Mouse (Mus musculus): ENCODE results near the gene Yrdc. TPM values are rescaled to one million over a fixed set of nuclear protein-coding genes. Genes with fewer than 3 reads are reported as not detected.

The Yrdc gene
- total and polyA plus RNA-seq, 2 experiments from 2014 or later: 67.3 to 82.2 TPM

DNA sequence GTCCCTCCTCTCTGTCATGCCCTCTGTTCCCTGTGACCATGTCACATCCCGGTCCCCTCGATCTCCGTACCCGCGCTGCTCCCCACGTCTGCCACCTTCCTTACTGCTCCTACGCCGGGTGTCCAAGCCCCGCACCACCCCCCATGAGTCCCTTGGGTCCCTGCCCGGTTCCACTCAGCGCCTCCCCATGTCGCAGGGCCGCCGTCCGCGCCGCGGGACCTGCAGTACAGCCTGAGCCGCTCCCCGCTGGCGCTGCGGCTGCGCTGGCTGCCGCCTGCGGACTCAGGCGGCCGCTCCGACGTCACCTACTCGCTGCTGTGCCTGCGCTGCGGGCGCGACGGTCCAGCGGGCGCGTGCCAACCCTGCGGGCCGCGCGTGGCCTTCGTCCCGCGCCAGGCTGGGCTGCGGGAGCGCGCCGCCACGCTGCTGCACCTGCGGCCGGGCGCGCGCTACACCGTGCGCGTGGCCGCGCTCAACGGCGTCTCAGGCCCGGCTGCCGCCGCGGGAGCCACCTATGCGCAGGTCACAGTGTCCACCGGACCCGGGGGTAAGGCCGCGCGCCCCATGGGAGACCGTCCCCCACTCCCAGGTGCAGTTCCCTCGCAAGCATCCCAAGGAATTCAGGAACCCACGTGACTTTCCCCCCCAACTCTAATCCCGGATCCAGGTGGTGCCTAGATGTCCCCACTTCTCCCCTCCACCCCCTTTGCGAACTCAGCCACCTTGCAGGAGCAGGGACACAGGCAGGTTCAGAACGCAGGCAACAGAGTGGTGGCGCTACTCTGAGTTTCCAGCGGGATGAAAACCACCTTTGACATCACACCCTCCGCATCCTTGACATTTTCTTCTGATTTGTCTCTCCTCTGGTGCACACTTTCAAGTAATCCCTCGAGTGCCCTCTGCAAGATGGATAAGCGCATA is 44.3 kb downstream of the Yrdc start:
- Histone ChIP-seq H3K27me3 (ENCODE audit: insufficient read depth, low read length) (peaks cover 17% of the 10 kb centered on the region; the same call in 1 of the 2 replicates), H3K4me1 (ENCODE audit: insufficient read depth) (no peaks in the 10 kb centered on the region), H3K27ac (ENCODE audit: low read depth, low read length) (0 out of 2 replicates have a peak overlapping the region, but pooled peaks have one; percentile 4), H3K36me3 (ENCODE audit: insufficient read depth) (no peaks in the 10 kb centered on the region), H3K4me2 (ENCODE audit: low read depth) (peak overlapping the region; percentile 80), H3K9ac (peak overlapping the region; percentile 64), H3K4me3 (ENCODE audit: low read depth, low read length) (peak overlapping the region; percentile 55), H3K9me3 (ENCODE audit: low read length) (no peaks in the 10 kb centered on the region)
- ATAC-seq: peak; percentile 79
- peak; percentile 73 for DNase-seq
- WGBS: 3% methylated on average over 83 of the region's 83 CpGs
- peak; percentile 32; the same call in 1 of the 2 replicates for TF ChIP-seq CTCF (IDR thresholded peaks at IDR 0.05; ENCODE audit: low read depth)

DNA sequence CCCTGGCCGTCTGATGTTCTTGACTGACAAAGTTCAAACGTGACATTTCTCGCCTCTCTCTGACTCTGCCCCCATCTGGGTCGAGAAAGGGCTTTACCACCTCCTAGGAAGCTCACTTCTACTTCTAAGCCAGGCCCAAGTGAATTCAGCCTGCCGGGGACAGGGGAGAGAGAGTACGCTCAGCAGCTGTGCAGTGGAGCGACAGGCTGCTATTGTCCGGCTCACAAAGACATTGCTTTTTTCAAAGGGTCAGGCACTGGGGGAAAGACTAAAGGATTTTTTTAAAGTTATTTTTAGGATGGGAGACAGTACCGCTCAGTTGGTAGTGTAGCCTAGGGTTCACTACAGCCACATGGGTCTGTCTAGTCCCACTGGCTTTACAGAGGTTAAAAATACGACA is 47.9 kb downstream of the Yrdc start:
- Histone ChIP-seq H3K4me3 (ENCODE audit: low read depth, low read length) (no peak overlapping the region), H3K9ac (no peak overlapping the region), H3K36me3 (ENCODE audit: insufficient read depth) (no peaks in the 10 kb centered on the region), H3K4me1 (ENCODE audit: insufficient read depth) (no peaks in the 10 kb centered on the region), H3K9me3 (ENCODE audit: low read length) (no peaks in the 10 kb centered on the region), H3K27me3 (ENCODE audit: insufficient read depth, low read length) (peaks cover 11% of the 10 kb centered on the region; the same call in 1 of the 2 replicates), H3K27ac (ENCODE audit: low read depth, low read length) (no peak overlapping the region), H3K4me2 (ENCODE audit: low read depth) (no peak overlapping the region)
- no peak for TF ChIP-seq CTCF (IDR thresholded peaks at IDR 0.05; ENCODE audit: low read depth)
- WGBS: 23% methylated on average over 10 of the region's 10 CpGs
- no peak for ATAC-seq
- no peak for DNase-seq

DNA sequence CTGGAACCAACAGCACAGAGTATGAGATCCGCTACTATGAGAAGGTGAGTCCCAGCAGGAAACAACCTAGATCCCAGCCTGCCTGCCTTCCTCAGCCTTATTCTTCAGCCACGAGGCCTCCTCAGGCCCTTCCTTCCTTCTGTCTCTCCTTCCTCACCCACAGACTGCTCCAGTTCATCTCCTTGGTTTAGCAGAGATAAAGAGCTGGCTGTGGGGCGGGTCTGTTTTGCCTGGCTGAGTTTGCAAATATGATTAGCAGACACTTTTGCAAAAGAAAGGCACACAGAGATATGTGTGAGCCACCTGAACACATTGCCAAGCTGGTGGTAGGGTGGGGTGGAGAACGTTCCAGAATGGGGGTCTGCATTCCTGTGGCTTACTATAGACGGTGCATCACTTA is 49.4 kb downstream of the Yrdc start:
- no peak for ATAC-seq
- H3K36me3 ChIP-seq (ENCODE audit: insufficient read depth): no peaks in the 10 kb centered on the region
- DNase-seq: no peak
- no peaks in the 10 kb centered on the region for H3K9me3 ChIP-seq (ENCODE audit: low read length)
- no peak for TF ChIP-seq CTCF (IDR thresholded peaks at IDR 0.05; ENCODE audit: low read depth)
- no peak overlapping the region for H3K4me3 ChIP-seq (ENCODE audit: low read depth, low read length)
- H3K27me3 ChIP-seq (ENCODE audit: insufficient read depth, low read length): peaks cover 11% of the 10 kb centered on the region; the same call in 1 of the 2 replicates
- H3K27ac ChIP-seq (ENCODE audit: low read depth, low read length): no peak overlapping the region
- 55% methylated on average over 5 of the region's 5 CpGs for WGBS
- H3K9ac ChIP-seq: no peak overlapping the region
- H3K4me1 ChIP-seq (ENCODE audit: insufficient read depth): no peaks in the 10 kb centered on the region
- H3K4me2 ChIP-seq (ENCODE audit: low read depth): no peak overlapping the region

Other genes with a start within 250 kb of the Yrdc start
- gene 3100002H09Rik, start 239.9 kb upstream of the Yrdc start, total RNA-seq (2014; rRNA removed): 0.23 TPM in 1 of 2 replicates, not detected in the other
- 0.18 TPM in 1 of 2 replicates, not detected in the other for gene 3100002H09Rik, start 239.9 kb upstream of the Yrdc start, polyA plus RNA-seq (2015; fragmentation: Nextera tagmentation; extraction: Ambion mirVana)
- gene Pou3f1, start 193.9 kb upstream of the Yrdc start, total RNA-seq (2014; rRNA removed): 19.7 and 30.5 TPM in 2 replicates
- 20.2 and 31.1 TPM in 2 replicates for gene Pou3f1, start 193.9 kb upstream of the Yrdc start, polyA plus RNA-seq (2015; fragmentation: Nextera tagmentation; extraction: Ambion mirVana)
- 14.2 and 16.2 TPM in 2 replicates for gene Utp11, start 157.1 kb upstream of the Yrdc start, total RNA-seq (2014; rRNA removed)
- gene Utp11, start 157.1 kb upstream of the Yrdc start, polyA plus RNA-seq (2015; fragmentation: Nextera tagmentation; extraction: Ambion mirVana): 30.9 and 33.0 TPM in 2 replicates
- gene Fhl3, start 150.0 kb upstream of the Yrdc start, total RNA-seq (2014; rRNA removed): 2.5 and 3.0 TPM in 2 replicates
- 1.4 and 2.0 TPM in 2 replicates for gene Fhl3, start 150.0 kb upstream of the Yrdc start, polyA plus RNA-seq (2015; fragmentation: Nextera tagmentation; extraction: Ambion mirVana)
- 46.3 and 54.4 TPM in 2 replicates for gene Sf3a3, start 135.9 kb upstream of the Yrdc start, total RNA-seq (2014; rRNA removed)
- 68.3 and 84.1 TPM in 2 replicates for gene Sf3a3, start 135.9 kb upstream of the Yrdc start, polyA plus RNA-seq (2015; fragmentation: Nextera tagmentation; extraction: Ambion mirVana)
- 17.9 and 21.7 TPM in 2 replicates for gene Inpp5b, start 108.8 kb upstream of the Yrdc start, total RNA-seq (2014; rRNA removed)
- 8.0 and 11.2 TPM in 2 replicates for gene Inpp5b, start 108.8 kb upstream of the Yrdc start, polyA plus RNA-seq (2015; fragmentation: Nextera tagmentation; extraction: Ambion mirVana)
- gene Mtf1, start 48.6 kb upstream of the Yrdc start, total RNA-seq (2014; rRNA removed): 12.1 and 15.6 TPM in 2 replicates
- 24.4 and 30.7 TPM in 2 replicates for gene Mtf1, start 48.6 kb upstream of the Yrdc start, polyA plus RNA-seq (2015; fragmentation: Nextera tagmentation; extraction: Ambion mirVana)
- gene 1110065P20Rik, start 517 bp downstream of the Yrdc start, total RNA-seq (2014; rRNA removed): 144 and 167 TPM in 2 replicates
- gene 1110065P20Rik, start 517 bp downstream of the Yrdc start, polyA plus RNA-seq (2015; fragmentation: Nextera tagmentation; extraction: Ambion mirVana): 141 and 162 TPM in 2 replicates
- 35.7 and 41.7 TPM in 2 replicates for gene Maneal, start 11.5 kb downstream of the Yrdc start, total RNA-seq (2014; rRNA removed)
- gene Maneal, start 11.5 kb downstream of the Yrdc start, polyA plus RNA-seq (2015; fragmentation: Nextera tagmentation; extraction: Ambion mirVana): 8.4 and 9.4 TPM in 2 replicates
- gene Epha10, start 30.2 kb downstream of the Yrdc start, total RNA-seq (2014; rRNA removed): 9.6 and 10.2 TPM in 2 replicates
- 2.0 and 4.0 TPM in 2 replicates for gene Epha10, start 30.2 kb downstream of the Yrdc start, polyA plus RNA-seq (2015; fragmentation: Nextera tagmentation; extraction: Ambion mirVana)
- gene 9930104L06Rik, start 86.4 kb downstream of the Yrdc start, total RNA-seq (2014; rRNA removed): 12.4 and 36.1 TPM in 2 replicates
- 6.0 and 8.7 TPM in 2 replicates for gene 9930104L06Rik, start 86.4 kb downstream of the Yrdc start, polyA plus RNA-seq (2015; fragmentation: Nextera tagmentation; extraction: Ambion mirVana)
- 7.3 and 10.1 TPM in 2 replicates for gene Cdca8, start 88.6 kb downstream of the Yrdc start, total RNA-seq (2014; rRNA removed)
- gene Cdca8, start 88.6 kb downstream of the Yrdc start, polyA plus RNA-seq (2015; fragmentation: Nextera tagmentation; extraction: Ambion mirVana): 16.8 and 21.2 TPM in 2 replicates
- 0.77 and 2.4 TPM in 2 replicates for gene Rspo1, start 135.8 kb downstream of the Yrdc start, total RNA-seq (2014; rRNA removed)
- gene Rspo1, start 135.8 kb downstream of the Yrdc start, polyA plus RNA-seq (2015; fragmentation: Nextera tagmentation; extraction: Ambion mirVana): 0.87 and 1.9 TPM in 2 replicates
- gene Gnl2, start 165.9 kb downstream of the Yrdc start, total RNA-seq (2014; rRNA removed): 63.7 and 68.5 TPM in 2 replicates
- gene Gnl2, start 165.9 kb downstream of the Yrdc start, polyA plus RNA-seq (2015; fragmentation: Nextera tagmentation; extraction: Ambion mirVana): 82.3 and 84.0 TPM in 2 replicates
- 1.9 and 2.4 TPM in 2 replicates for gene Dnali1, start 215.0 kb downstream of the Yrdc start, total RNA-seq (2014; rRNA removed)
- gene Dnali1, start 215.0 kb downstream of the Yrdc start, polyA plus RNA-seq (2015; fragmentation: Nextera tagmentation; extraction: Ambion mirVana): 1.3 and 1.9 TPM in 2 replicates
- 30.7 and 46.6 TPM in 2 replicates for gene Snip1, start 216.0 kb downstream of the Yrdc start, total RNA-seq (2014; rRNA removed)
- 18.0 and 18.8 TPM in 2 replicates for gene Snip1, start 216.0 kb downstream of the Yrdc start, polyA plus RNA-seq (2015; fragmentation: Nextera tagmentation; extraction: Ambion mirVana)
- 112 and 129 TPM in 2 replicates for gene Meaf6, start 234.5 kb downstream of the Yrdc start, total RNA-seq (2014; rRNA removed)
- 134 and 153 TPM in 2 replicates for gene Meaf6, start 234.5 kb downstream of the Yrdc start, polyA plus RNA-seq (2015; fragmentation: Nextera tagmentation; extraction: Ambion mirVana)

Data from forebrain, postnatal 0 days (tissue).